Mouse (Mus musculus): ENCODE measurements around the gene Adgrb3. TPM values are rescaled to one million over a fixed set of nuclear protein-coding genes. Genes with fewer than 3 reads are reported as not detected.

The Adgrb3 gene
- polyA plus RNA-seq, 1 experiment from 2014 or later: 2.1 TPM

- H3K4me1 ChIP-seq (replicated peaks; ENCODE audit: control insufficient read depth, insufficient read depth, low read length): no peaks in the 10 kb centered on the region
- H3K36me3 ChIP-seq (ENCODE audit: control insufficient read depth, insufficient read depth): no peaks in the 10 kb centered on the region
- 70% methylated on average over 2 of the region's 2 CpGs for WGBS
- no peak overlapping the region for H3K27ac ChIP-seq (ENCODE audit: low read depth, low read length)
- TF ChIP-seq CTCF (IDR thresholded peaks at IDR 0.05; ENCODE audit: low read depth): no peak
- no peak for ATAC-seq
- H3K4me2 ChIP-seq (replicated peaks; ENCODE audit: low read depth): no peak overlapping the region
- no peaks in the 10 kb centered on the region for H3K9me3 ChIP-seq (ENCODE audit: control insufficient read depth)
- H3K4me3 ChIP-seq (ENCODE audit: low read depth, low read length): no peak overlapping the region
- no peaks in the 10 kb centered on the region for H3K27me3 ChIP-seq (replicated peaks; ENCODE audit: control insufficient read depth, insufficient read depth, low read length)
- H3K9ac ChIP-seq (ENCODE audit: low read depth, low read length): no peak overlapping the region
Observed at GRCm38 (mm10) chr1:25415084-25415483, 414.4 kb downstream of the Adgrb3 start.

DNA sequence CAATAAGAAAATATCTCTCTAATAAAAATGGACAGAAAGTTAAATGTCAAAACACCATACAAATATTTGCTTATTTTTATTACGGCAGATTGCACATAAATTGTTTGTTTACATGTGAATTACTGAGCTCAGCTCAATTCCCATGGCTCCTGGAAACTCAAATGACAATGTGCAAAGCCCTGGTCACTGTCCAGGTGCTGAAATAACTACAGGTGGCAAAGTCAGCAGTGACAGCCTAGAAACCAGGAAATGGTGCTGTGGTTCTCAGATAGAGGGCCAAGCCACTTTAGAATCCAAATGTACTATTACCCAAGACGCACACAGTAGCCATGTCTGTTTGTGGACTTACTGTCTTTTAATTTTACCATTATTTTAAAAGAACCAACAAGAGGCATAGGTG is 465.3 kb downstream of the Adgrb3 start:
- no peak overlapping the region for H3K4me3 ChIP-seq (ENCODE audit: low read depth, low read length)
- H3K9ac ChIP-seq (ENCODE audit: low read depth, low read length): no peak overlapping the region
- no peaks in the 10 kb centered on the region for H3K27me3 ChIP-seq (replicated peaks; ENCODE audit: control insufficient read depth, insufficient read depth, low read length)
- 72% methylated on average over 2 of the region's 2 CpGs for WGBS
- H3K36me3 ChIP-seq (ENCODE audit: control insufficient read depth, insufficient read depth): no peaks in the 10 kb centered on the region
- no peak for TF ChIP-seq CTCF (IDR thresholded peaks at IDR 0.05; ENCODE audit: low read depth)
- H3K9me3 ChIP-seq (ENCODE audit: control insufficient read depth): no peaks in the 10 kb centered on the region
- H3K4me2 ChIP-seq (replicated peaks; ENCODE audit: low read depth): no peak overlapping the region
- no peaks in the 10 kb centered on the region for H3K4me1 ChIP-seq (replicated peaks; ENCODE audit: control insufficient read depth, insufficient read depth, low read length)
- no peak overlapping the region for H3K27ac ChIP-seq (ENCODE audit: low read depth, low read length)
- ATAC-seq: no peak

DNA sequence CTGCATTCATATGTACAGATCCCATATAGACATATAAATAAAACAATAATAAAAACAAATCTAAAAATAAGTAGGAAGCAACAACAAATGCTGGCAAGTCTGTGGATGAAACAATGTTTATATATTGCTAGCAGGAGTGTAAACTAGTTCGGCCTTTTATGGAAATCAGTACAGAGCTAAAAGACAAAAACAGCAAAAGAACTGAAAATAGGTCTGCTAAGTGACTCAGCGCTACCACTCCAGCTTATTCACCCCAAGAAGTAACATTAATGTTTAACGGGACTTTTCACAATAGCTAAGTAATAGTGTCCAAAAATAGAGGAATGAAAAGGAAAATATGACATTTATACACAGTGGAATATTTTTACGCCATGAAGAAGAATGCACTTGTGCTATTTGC is 471.0 kb downstream of the Adgrb3 start:
- no peak overlapping the region for H3K4me3 ChIP-seq (ENCODE audit: low read depth, low read length)
- H3K27ac ChIP-seq (ENCODE audit: low read depth, low read length): no peak overlapping the region
- H3K9me3 ChIP-seq (ENCODE audit: control insufficient read depth): peaks cover 2% of the 10 kb centered on the region; the same call in 1 of the 2 replicates
- H3K36me3 ChIP-seq (ENCODE audit: control insufficient read depth, insufficient read depth): no peaks in the 10 kb centered on the region
- no peak for ATAC-seq
- H3K4me1 ChIP-seq (replicated peaks; ENCODE audit: control insufficient read depth, insufficient read depth, low read length): no peaks in the 10 kb centered on the region
- no peak overlapping the region for H3K9ac ChIP-seq (ENCODE audit: low read depth, low read length)
- TF ChIP-seq CTCF (IDR thresholded peaks at IDR 0.05; ENCODE audit: low read depth): no peak
- WGBS: 86% methylated on average over 4 of the region's 4 CpGs
- H3K4me2 ChIP-seq (replicated peaks; ENCODE audit: low read depth): no peak overlapping the region
- H3K27me3 ChIP-seq (replicated peaks; ENCODE audit: control insufficient read depth, insufficient read depth, low read length): no peaks in the 10 kb centered on the region

DNA sequence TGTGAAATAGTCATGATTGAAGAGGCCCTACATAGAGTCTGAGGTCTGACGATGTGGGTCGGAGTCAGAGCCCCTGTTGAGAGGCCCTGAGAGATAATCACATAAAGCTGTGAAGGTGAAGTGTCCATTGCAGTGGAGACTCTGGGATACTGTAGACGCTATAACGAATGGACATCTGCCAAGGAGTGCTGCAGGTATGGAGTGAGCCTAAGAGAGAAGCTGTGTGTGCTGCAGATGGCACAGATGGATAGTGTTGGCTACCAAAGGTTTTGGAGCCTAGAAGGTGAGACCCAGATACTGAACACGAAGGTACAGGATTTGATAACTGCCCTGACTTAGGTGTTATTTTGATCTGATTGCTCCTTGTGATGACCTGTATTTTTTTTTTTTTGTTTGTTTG is 474.0 kb downstream of the Adgrb3 start:
- TF ChIP-seq CTCF (IDR thresholded peaks at IDR 0.05; ENCODE audit: low read depth): no peak
- no peak overlapping the region for H3K9ac ChIP-seq (ENCODE audit: low read depth, low read length)
- H3K4me1 ChIP-seq (replicated peaks; ENCODE audit: control insufficient read depth, insufficient read depth, low read length): no peaks in the 10 kb centered on the region
- no peak overlapping the region for H3K4me3 ChIP-seq (ENCODE audit: low read depth, low read length)
- no peaks in the 10 kb centered on the region for H3K27me3 ChIP-seq (replicated peaks; ENCODE audit: control insufficient read depth, insufficient read depth, low read length)
- WGBS: 92% methylated on average over 5 of the region's 5 CpGs
- no peaks in the 10 kb centered on the region for H3K36me3 ChIP-seq (ENCODE audit: control insufficient read depth, insufficient read depth)
- H3K4me2 ChIP-seq (replicated peaks; ENCODE audit: low read depth): no peak overlapping the region
- H3K9me3 ChIP-seq (ENCODE audit: control insufficient read depth): peaks cover 2% of the 10 kb centered on the region; the same call in 1 of the 2 replicates
- no peak for ATAC-seq
- no peak overlapping the region for H3K27ac ChIP-seq (ENCODE audit: low read depth, low read length)

- H3K27ac ChIP-seq (ENCODE audit: low read depth, low read length): no peak overlapping the region
- ATAC-seq: no peak
Observed at GRCm38 (mm10) chr1:25344876-25345275, 484.6 kb downstream of the Adgrb3 start.

DNA sequence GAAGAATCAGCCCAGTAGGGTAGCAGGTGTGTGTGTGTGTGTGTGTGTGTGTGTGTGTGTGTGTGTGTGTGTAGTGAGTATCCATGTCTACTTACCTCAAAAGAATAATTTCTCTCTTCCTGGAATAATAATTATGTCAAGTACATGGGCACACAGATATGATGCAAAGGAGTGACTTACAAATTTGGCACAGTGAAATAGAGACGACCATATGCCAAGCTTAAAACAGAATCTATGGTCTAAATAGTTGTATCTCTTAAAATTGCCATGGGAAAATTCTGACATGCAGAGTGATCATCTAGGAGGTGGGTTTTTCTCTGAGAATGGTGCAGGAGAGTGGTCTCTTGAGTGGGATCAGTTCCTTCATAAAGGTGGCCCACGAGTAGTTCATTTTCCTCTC is 504.1 kb downstream of the Adgrb3 start:
- no peak overlapping the region for H3K4me3 ChIP-seq (ENCODE audit: low read depth, low read length)
- no peak overlapping the region for H3K4me2 ChIP-seq (replicated peaks; ENCODE audit: low read depth)
- no peak for TF ChIP-seq CTCF (IDR thresholded peaks at IDR 0.05; ENCODE audit: low read depth)
- no peaks in the 10 kb centered on the region for H3K4me1 ChIP-seq (replicated peaks; ENCODE audit: control insufficient read depth, insufficient read depth, low read length)
- H3K27me3 ChIP-seq (replicated peaks; ENCODE audit: control insufficient read depth, insufficient read depth, low read length): no peaks in the 10 kb centered on the region
- no peak overlapping the region for H3K27ac ChIP-seq (ENCODE audit: low read depth, low read length)
- ATAC-seq: no peak
- 71% methylated on average over 2 of the region's 2 CpGs for WGBS
- no peak overlapping the region for H3K9ac ChIP-seq (ENCODE audit: low read depth, low read length)
- no peaks in the 10 kb centered on the region for H3K36me3 ChIP-seq (ENCODE audit: control insufficient read depth, insufficient read depth)
- H3K9me3 ChIP-seq (ENCODE audit: control insufficient read depth): no peaks in the 10 kb centered on the region

More at GRCm38 (mm10) chr1:25344876-25345275, 484.6 kb downstream of the Adgrb3 start:
- Histone ChIP-seq H3K4me2 (replicated peaks; ENCODE audit: low read depth) (no peak overlapping the region), H3K4me3 (ENCODE audit: low read depth, low read length) (no peak overlapping the region), H3K9me3 (ENCODE audit: control insufficient read depth) (no peaks in the 10 kb centered on the region), H3K4me1 (replicated peaks; ENCODE audit: control insufficient read depth, insufficient read depth, low read length) (no peaks in the 10 kb centered on the region), H3K9ac (ENCODE audit: low read depth, low read length) (no peak overlapping the region), H3K36me3 (ENCODE audit: control insufficient read depth, insufficient read depth) (no peaks in the 10 kb centered on the region), H3K27me3 (replicated peaks; ENCODE audit: control insufficient read depth, insufficient read depth, low read length) (no peaks in the 10 kb centered on the region)
- TF ChIP-seq CTCF (IDR thresholded peaks at IDR 0.05; ENCODE audit: low read depth): no peak

DNA sequence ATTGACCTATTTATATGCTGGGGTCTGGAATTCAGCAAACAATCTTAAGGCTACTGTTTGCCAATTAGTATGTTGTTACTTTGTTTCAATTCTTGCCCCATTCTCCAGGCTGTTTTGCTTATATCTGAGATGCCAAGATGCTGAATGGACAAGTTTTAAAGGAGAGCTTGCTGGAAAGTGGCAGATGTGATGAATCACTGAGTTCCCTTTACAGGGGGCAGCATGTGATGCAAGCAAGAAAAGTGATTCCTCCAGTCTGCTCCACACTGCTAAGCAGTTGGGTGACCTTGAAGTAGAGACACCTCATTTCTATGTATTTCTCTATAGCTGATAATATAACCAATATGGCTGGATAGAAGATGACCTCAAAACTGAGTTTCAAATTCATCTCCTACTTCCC is 512.4 kb downstream of the Adgrb3 start:
- Histone ChIP-seq H3K4me2 (replicated peaks; ENCODE audit: low read depth) (no peak overlapping the region), H3K27me3 (replicated peaks; ENCODE audit: control insufficient read depth, insufficient read depth, low read length) (no peaks in the 10 kb centered on the region), H3K9me3 (ENCODE audit: control insufficient read depth) (no peaks in the 10 kb centered on the region), H3K4me1 (replicated peaks; ENCODE audit: control insufficient read depth, insufficient read depth, low read length) (no peaks in the 10 kb centered on the region), H3K4me3 (ENCODE audit: low read depth, low read length) (no peak overlapping the region), H3K27ac (ENCODE audit: low read depth, low read length) (no peak overlapping the region), H3K36me3 (ENCODE audit: control insufficient read depth, insufficient read depth) (no peaks in the 10 kb centered on the region), H3K9ac (ENCODE audit: low read depth, low read length) (no peak overlapping the region)
- TF ChIP-seq CTCF (IDR thresholded peaks at IDR 0.05; ENCODE audit: low read depth): no peak
- no peak for ATAC-seq

All from intestine, postnatal 0 days (tissue).